Mouse (Mus musculus) heart, postnatal 0 days (tissue): Measurements from ENCODE around the gene Dclre1b. TPM values are rescaled to one million over a fixed set of nuclear protein-coding genes. Genes with fewer than 3 reads are reported as not detected.
"Not testable (repeated sequence)": the region's sequence is repeated elsewhere in the genome, so short reads cannot be mapped to it uniquely, and the experiment has no call there.

Experiments
- ATAC-seq: fragments of 200-750 bp; cut with Nextera tagmentation; 2 replicates; pipeline ENCODE4 v1.8.0; 2017; ENCODE audit warnings: low read depth, moderate number of reproducible peaks, moderate library complexity; ENCODE audit not compliant: insufficient read depth
- DNase-seq: peaks from one replicate; pipeline ENCODE4 v3.0.0-alpha.2; 2016; ENCODE audit warnings: low spot score
- H3K27ac ChIP-seq: fragments of 300-500 bp; sonication (generic); 2 replicates; pipeline ENCODE4 v1.5.1; 2014; ENCODE audit warnings: low read depth, mild to moderate bottlenecking
- H3K27me3 ChIP-seq: fragments of 300-500 bp; sonication (generic); 2 replicates; pipeline ENCODE4 v1.6.1; 2014; ENCODE audit warnings: low read length, mixed read lengths; ENCODE audit not compliant: control insufficient read depth, insufficient read depth
- H3K36me3 ChIP-seq: fragments of 300-500 bp; sonication (generic); replicated peaks from 2 replicates; pipeline ENCODE4 v1.6.1; 2014; ENCODE audit warnings: low read length, mixed read lengths; ENCODE audit not compliant: control insufficient read depth, insufficient read depth
- H3K4me1 ChIP-seq: fragments of 300-500 bp; sonication (generic); 2 replicates; pipeline ENCODE4 v1.6.1; 2014; ENCODE audit warnings: antibody characterized with exemption; ENCODE audit not compliant: control insufficient read depth, insufficient read depth
- H3K4me2 ChIP-seq: fragments of 300-500 bp; sonication (generic); 2 replicates; pipeline ENCODE4 v1.6.1; 2014; ENCODE audit warnings: low read depth, mild to moderate bottlenecking, low read length, moderate library complexity
- H3K4me3 ChIP-seq: fragments of 300-500 bp; sonication (generic); 2 replicates; pipeline ENCODE4 v1.5.1; 2014; ENCODE audit warnings: low read depth, low read length
- H3K9ac ChIP-seq: fragments of 300-500 bp; sonication (generic); replicated peaks from 2 replicates; pipeline ENCODE4 v1.6.1; 2014; ENCODE audit warnings: low read depth, low read length, mixed read lengths
- H3K9me3 ChIP-seq: fragments of 300-500 bp; sonication (generic); replicated peaks from 2 replicates; pipeline ENCODE4 v1.6.1; 2016; ENCODE audit warnings: low read length; ENCODE audit not compliant: control insufficient read depth
- CTCF ChIP-seq: IDR thresholded peaks from 2 replicates; pipeline ENCODE4 v1.5.1; 2016; ENCODE audit warnings: antibody characterized with exemption, control low read depth, low read depth
- EP300 ChIP-seq: IDR thresholded peaks from 2 replicates; pipeline ENCODE4 v1.6.1; 2016; ENCODE audit warnings: antibody characterized with exemption, low read depth
- WGBS: fragments of 180-500 bp; shearing (Covaris S2); extraction: QIAGEN DNeasy Blood & Tissue Kit; methylation state at CpG from one replicate; pipeline ENCODE4 v1.1.7; 2014; 5-methylcytosine and 5-hydroxymethylcytosine counted together
- polyA plus RNA-seq: library from polyadenylated mRNA; unstranded; fragments of >200 nt; fragmentation: Nextera tagmentation; extraction: Ambion mirVana; gene quantifications from 2 replicates; pipeline ENCODE4 v1.2.1, GENCODE M21; 2015
- total RNA-seq: library from RNA; depleted of rRNA; stranded (reverse); fragments of >200 nt; gene quantifications from 2 replicates; pipeline ENCODE4 v1.2.3, GENCODE M21; 2014; ENCODE audit warnings: low replicate concordance

Dclre1b gene
- total and polyA plus RNA-seq, 2 experiments from 2014 or later: 3.9 to 14.2 TPM

GRCm38 (mm10) chr3:103831146-103831545 is 21.9 kb upstream of the Dclre1b start:
- ATAC-seq (no peak), DNase-seq (no peak)
- peaks cover 5% of the 10 kb centered on the region for H3K4me1 ChIP-seq
- H3K36me3 ChIP-seq: no peaks in the 10 kb centered on the region
- no peak overlapping the region for H3K27ac ChIP-seq
- no peaks in the 10 kb centered on the region for H3K9me3 ChIP-seq
- H3K4me2 ChIP-seq: no peak overlapping the region
- 32% methylated on average over 7 of the region's 7 CpGs for WGBS
- H3K4me3 ChIP-seq: no peak overlapping the region
- TF ChIP-seq CTCF: no peak
- TF ChIP-seq EP300: no peak
- H3K27me3 ChIP-seq: no peaks in the 10 kb centered on the region
- H3K9ac ChIP-seq: no peak overlapping the region

GRCm38 (mm10) chr3:103830681-103831080 is 21.4 kb upstream of the Dclre1b start:
- not testable (repeated sequence) for H3K9me3 ChIP-seq, H3K4me1 ChIP-seq, H3K36me3 ChIP-seq, H3K27me3 ChIP-seq, H3K9ac ChIP-seq, DNase-seq, ATAC-seq, H3K27ac ChIP-seq, H3K4me3 ChIP-seq, H3K4me2 ChIP-seq
- 46% methylated on average over 1 of the region's 1 CpGs for WGBS

- TF ChIP-seq CTCF (no peak), EP300 (no peak)
Measured at GRCm38 (mm10) chr3:103829036-103829435, 19.8 kb upstream of the Dclre1b start.

GRCm38 (mm10) chr3:103827548-103827947 is 18.3 kb upstream of the Dclre1b start:
- Histone ChIP-seq H3K27ac (no peak overlapping the region), H3K4me3 (no peak overlapping the region), H3K4me2 (no peak overlapping the region), H3K27me3 (no peaks in the 10 kb centered on the region), H3K36me3 (peaks cover 11% of the 10 kb centered on the region), H3K4me1 (peaks cover 4% of the 10 kb centered on the region), H3K9me3 (no peaks in the 10 kb centered on the region), H3K9ac (no peak overlapping the region)
- TF ChIP-seq EP300 (no peak), CTCF (peak; percentile 17; the same call in 1 of the 2 replicates)
- ATAC-seq (no peak), DNase-seq (no peak)

More at GRCm38 (mm10) chr3:103829036-103829435, 19.8 kb upstream of the Dclre1b start:
- Histone ChIP-seq H3K36me3 (no peaks in the 10 kb centered on the region), H3K27me3 (no peaks in the 10 kb centered on the region), H3K9ac (no peak overlapping the region), H3K27ac (no peak overlapping the region), H3K4me1 (peaks cover 5% of the 10 kb centered on the region), H3K4me2 (no peak overlapping the region), H3K9me3 (no peaks in the 10 kb centered on the region), H3K4me3 (no peak overlapping the region)
- ATAC-seq (no peak), DNase-seq (no peak)
- WGBS: 81% methylated on average over 3 of the region's 3 CpGs

GRCm38 (mm10) chr3:103810967-103811366 is 1.7 kb upstream of the Dclre1b start:
- H3K4me1 ChIP-seq: no peaks in the 10 kb centered on the region
- no peak overlapping the region for H3K4me2 ChIP-seq
- H3K27ac ChIP-seq: no peak overlapping the region
- no peak for TF ChIP-seq CTCF
- TF ChIP-seq EP300: no peak
- H3K27me3 ChIP-seq: no peaks in the 10 kb centered on the region
- peaks cover 35% of the 10 kb centered on the region for H3K36me3 ChIP-seq
- no peaks in the 10 kb centered on the region for H3K9me3 ChIP-seq
- no peak for ATAC-seq
- 84% methylated on average over 6 of the region's 6 CpGs for WGBS
- no peak for DNase-seq
- H3K4me3 ChIP-seq: no peak overlapping the region
- no peak overlapping the region for H3K9ac ChIP-seq

GRCm38 (mm10) chr3:103809799-103810150 is 531 bp upstream of the Dclre1b start:
- Histone ChIP-seq H3K27me3 (no peaks in the 10 kb centered on the region), H3K4me1 (no peaks in the 10 kb centered on the region), H3K9me3 (no peaks in the 10 kb centered on the region), H3K4me3 (peak overlapping the region; percentile 74), H3K36me3 (peaks cover 32% of the 10 kb centered on the region), H3K27ac (peak overlapping the region; percentile 92), H3K9ac (peak overlapping the region; percentile 65), H3K4me2 (peak overlapping the region; percentile 62)
- TF ChIP-seq EP300 (no peak), CTCF (no peak)
- DNase-seq (no peak), ATAC-seq (0 out of 2 replicates have a peak, but pooled peaks have one; percentile 12)
- 2% methylated on average over 14 of the region's 14 CpGs for WGBS
